Mouse (Mus musculus): ENCODE results near the gene Mpv17l.

The Mpv17l gene

GRCm38 (mm10) chr16:13940139-13940846 lies 37.3 kb downstream of the Mpv17l start:
- DNase-seq: peak; percentile 92

- peak; percentile 36 for DNase-seq
Observed at GRCm38 (mm10) chr16:13940847-13941395, 38.0 kb downstream of the Mpv17l start.

GRCm38 (mm10) chr16:13944178-13944577 lies 41.2 kb downstream of the Mpv17l start:
- peak; percentile 22 for DNase-seq

GRCm38 (mm10) chr16:13944752-13945151 lies 41.8 kb downstream of the Mpv17l start:
- DNase-seq: peak; percentile 58

- peak; percentile 67 for DNase-seq
Observed at GRCm38 (mm10) chr16:13945153-13945552, 42.2 kb downstream of the Mpv17l start.

- DNase-seq: no peak
Observed at GRCm38 (mm10) chr16:13946306-13946705, 43.3 kb downstream of the Mpv17l start.

- peak; percentile 49 for DNase-seq
Observed at GRCm38 (mm10) chr16:13951245-13951644, 48.3 kb downstream of the Mpv17l start.

- peak; percentile 71 for DNase-seq
Observed at GRCm38 (mm10) chr16:13962053-13962452, 59.1 kb downstream of the Mpv17l start.

- peak; percentile 57 for DNase-seq
Observed at GRCm38 (mm10) chr16:13969096-13969495, 66.1 kb downstream of the Mpv17l start.

GRCm38 (mm10) chr16:13972051-13972450 lies 69.1 kb downstream of the Mpv17l start:
- DNase-seq: peak; percentile 58

GRCm38 (mm10) chr16:13976358-13976896 lies 73.5 kb downstream of the Mpv17l start:
- DNase-seq: peak; percentile 36

GRCm38 (mm10) chr16:13977026-13977425 lies 74.1 kb downstream of the Mpv17l start:
- DNase-seq: peak; percentile 24

GRCm38 (mm10) chr16:13981726-13982125 lies 78.8 kb downstream of the Mpv17l start:
- peak; percentile 40 for DNase-seq

GRCm38 (mm10) chr16:13983161-13983560 lies 80.2 kb downstream of the Mpv17l start:
- DNase-seq: no peak

GRCm38 (mm10) chr16:13986197-13986573 lies 83.2 kb downstream of the Mpv17l start:
- DNase-seq: peak; percentile 8

GRCm38 (mm10) chr16:13986574-13987478 lies 83.9 kb downstream of the Mpv17l start, which contains the start of the genes 2900011O08Rik and Ifitm7:
2900011O08Rik (plus strand) TSS chr16:13986604.
Ifitm7 (minus strand) TSS chr16:13986888.
- peak; percentile 75 for DNase-seq

- DNase-seq: no peak
Observed at GRCm38 (mm10) chr16:13992518-13993248, 89.7 kb downstream of the Mpv17l start.

GRCm38 (mm10) chr16:13994076-13994475 lies 91.1 kb downstream of the Mpv17l start:
- no peak for DNase-seq

- DNase-seq: no peak
Observed at GRCm38 (mm10) chr16:13994502-13994901, 91.5 kb downstream of the Mpv17l start.
